Mouse (Mus musculus) left cerebral cortex, adult 11 months (tissue): ENCODE data around the gene Prima1.

Experiments
- DNase-seq: peaks from one replicate; pipeline ENCODE4 v3.0.0; 2022; ENCODE audit warnings: low spot score

Prima1 gene

GRCm38 (mm10) chr12:103242083-103242581 lies at the start of gene Prima1:
Gene Prima1 (minus strand): TSS chr12:103242150.
- DNase-seq: peak; percentile 32

- no peak for DNase-seq
Observed at GRCm38 (mm10) chr12:103287276-103287675, 45.3 kb upstream of the Prima1 start.

GRCm38 (mm10) chr12:103283411-103283810 lies 41.5 kb upstream of the Prima1 start:
- DNase-seq: no peak

GRCm38 (mm10) chr12:103282936-103283335 lies 41.0 kb upstream of the Prima1 start:
- no peak for DNase-seq

GRCm38 (mm10) chr12:103281912-103282311 lies 40.0 kb upstream of the Prima1 start:
- DNase-seq: no peak

GRCm38 (mm10) chr12:103281491-103281890 lies 39.5 kb upstream of the Prima1 start:
- DNase-seq: no peak

GRCm38 (mm10) chr12:103276422-103276821 lies 34.5 kb upstream of the Prima1 start:
- DNase-seq: no peak

GRCm38 (mm10) chr12:103273732-103274131 lies 31.8 kb upstream of the Prima1 start:
- DNase-seq: no peak

- no peak for DNase-seq
Observed at GRCm38 (mm10) chr12:103273051-103273450, 31.1 kb upstream of the Prima1 start.

GRCm38 (mm10) chr12:103272176-103272575 lies 30.2 kb upstream of the Prima1 start:
- no peak for DNase-seq

- DNase-seq: no peak
Observed at GRCm38 (mm10) chr12:103266605-103267004, 24.7 kb upstream of the Prima1 start.

GRCm38 (mm10) chr12:103262017-103262865 lies 20.3 kb upstream of the Prima1 start:
- no peak for DNase-seq

- DNase-seq: no peak
Observed at GRCm38 (mm10) chr12:103252901-103253434, 11.0 kb upstream of the Prima1 start.

GRCm38 (mm10) chr12:103251151-103251550 lies 9.2 kb upstream of the Prima1 start:
- no peak for DNase-seq

- DNase-seq: no peak
Observed at GRCm38 (mm10) chr12:103250333-103250732, 8.4 kb upstream of the Prima1 start.

GRCm38 (mm10) chr12:103243041-103243440 lies 1.1 kb upstream of the Prima1 start:
- no peak for DNase-seq

GRCm38 (mm10) chr12:103242591-103243025 lies 658 bp upstream of the Prima1 start:
- DNase-seq: peak; percentile 36

- no peak for DNase-seq
Observed at GRCm38 (mm10) chr12:103241311-103242082, 453 bp downstream of the Prima1 start.

- DNase-seq: no peak
Observed at GRCm38 (mm10) chr12:103238924-103239460, 3.0 kb downstream of the Prima1 start.

GRCm38 (mm10) chr12:103235856-103236255 lies 6.1 kb downstream of the Prima1 start:
- DNase-seq: no peak

GRCm38 (mm10) chr12:103235251-103235650 lies 6.7 kb downstream of the Prima1 start:
- DNase-seq: no peak

GRCm38 (mm10) chr12:103229058-103229457 lies 12.9 kb downstream of the Prima1 start:
- DNase-seq: no peak
